ENCODE assay signal across 8 mouse cellular contexts in genomic region chr10:81167200-81168086, GRCm38 (mm10). TPM values are rescaled to one million over a fixed set of nuclear protein-coding genes. Genes with fewer than 3 reads are reported as not detected.
DNase-seq lines count a peak whose midpoint lies in the region; ATAC-seq lines count a peak whose summit lies in the region.

Pias4 (minus strand) TSS chr10:81167923.

- ATAC-seq in inflammation-experienced regulatory T-cells, adult 6 months: peak; percentile 77
- peak; percentile 89 for ATAC-seq in megakaryocyte-erythroid progenitor cell, adult 5-6 weeks (replicated peaks; ENCODE audit: low FRiP score, low TSS enrichment, poor library complexity, severe bottlenecking)

- DNase-seq in adrenal gland, adult (ENCODE audit: inconsistent age in 2 of 2, low spot score in 1 of 2): peak; percentile 100
- DNase-seq in embryo, embryonic 10.5 days (ENCODE audit: low spot score): peak; percentile 100
- peak; percentile 100 for DNase-seq in gastrocnemius, postnatal 14 days
- DNase-seq in left cerebral cortex, postnatal 10 days (ENCODE audit: extremely low spot score in 1 of 2, low spot score in 2 of 2): peak; percentile 100
- peak; percentile 100 for DNase-seq in right cerebral cortex, postnatal 25 days
- DNase-seq in urinary bladder, postnatal 4 days (ENCODE audit: low spot score in 2 of 2): peak; percentile 100

- intact Hi-C loops in gastrocnemius, postnatal 14 days (cut with DNase I; ENCODE audit: low total_unique reads): no loop called here
- intact Hi-C loops in left cerebral cortex, postnatal 10 days (cut with DNase I): no loop called here

RNA-seq across cellular contexts. Expression of gene Pias4, which starts in this region (rescaled TPM):
- 10 to 100 TPM; 12.3 to 12.8 TPM for total RNA-seq in gastrocnemius, postnatal 14 days (2021)
- 10 to 100 TPM; 15.4 to 21.5 (median 17.1) TPM for polyA plus RNA-seq in inflammation-experienced regulatory T-cells, adult 6 months (2017; shearing (Covaris generic))
- 10 to 100 TPM; 24.3 to 25.8 TPM for total RNA-seq in left cerebral cortex, postnatal 10 days (2021)
- total RNA-seq in megakaryocyte-erythroid progenitor cell, adult 5-6 weeks (2014; fragmentation: Nextera tagmentation): 14.8 and 15.2 TPM in 2 replicates
- total RNA-seq in megakaryocyte-erythroid progenitor cell, adult 5-6 weeks (2017): 5.4 and 20.8 TPM in 2 replicates

Comparison
In these comparisons a context has a peak if more than half of its experiments do, and no peak if none do; other contexts are left out.
1. Peak in every context shown above with its lines: DNase-seq and ATAC-seq.